Mouse (Mus musculus) kidney, adult 2 months (tissue): ENCODE data around the gene B3gnt4. TPM values are rescaled to one million over a fixed set of nuclear protein-coding genes. Genes with fewer than 3 reads are reported as not detected.

ENCODE experiments used
- DNase-seq: peaks from one replicate; pipeline ENCODE4 v3.0.0; 2021
- H3K27ac ChIP-seq: fragments of 200-500 bp; 2 replicates; pipeline ENCODE4 v1.5.1; 2012; ENCODE audit warnings: low read depth, low read length, control low read depth, inconsistent platforms; ENCODE audit not compliant: insufficient read depth
- H3K27me3 ChIP-seq: fragments of 200-500 bp; replicated peaks from 2 replicates; pipeline ENCODE4 v1.6.1; 2012; ENCODE audit warnings: mild to moderate bottlenecking, moderate library complexity, low read length, inconsistent platforms; ENCODE audit not compliant: control insufficient read depth, insufficient read depth
- H3K36me3 ChIP-seq: fragments of 200-500 bp; 2 replicates; pipeline ENCODE4 v1.6.1; 2012; ENCODE audit warnings: mild to moderate bottlenecking, moderate library complexity, low read length, inconsistent platforms; ENCODE audit not compliant: control insufficient read depth, insufficient read depth
- H3K4me1 ChIP-seq: fragments of 200-500 bp; 2 replicates; pipeline ENCODE4 v1.6.1; 2011; ENCODE audit warnings: low read length; ENCODE audit not compliant: control insufficient read depth, insufficient read depth
- H3K4me3 ChIP-seq: fragments of 200-500 bp; 2 replicates; pipeline ENCODE4 v1.5.1; 2011; ENCODE audit warnings: mild to moderate bottlenecking, low read depth, low read length, control low read depth; ENCODE audit not compliant: insufficient read depth
- CTCF ChIP-seq: fragments of 200-500 bp; conservative IDR thresholded peaks from 2 replicates; pipeline ENCODE4 v1.5.1; 2011; ENCODE audit warnings: low read depth, mild to moderate bottlenecking, control low read depth, low read length, moderate library complexity, mixed read lengths; ENCODE audit not compliant: insufficient read depth, insufficient read length
- POLR2A ChIP-seq: fragments of 200-500 bp; IDR thresholded peaks from one replicate; pipeline ENCODE4 v1.6.1; 2011; ENCODE audit warnings: low read depth, low read length, control low read depth
- WGBS: fragments of 180-500 bp; shearing (Covaris S2); methylation state at CpG from one replicate; pipeline ENCODE4 v1.1.7; 2018; 5-methylcytosine and 5-hydroxymethylcytosine counted together
- polyA plus RNA-seq: library from polyadenylated mRNA; depleted of rRNA; stranded (reverse); fragments of >200 nt; gene quantifications from 2 replicates; pipeline ENCODE4 v1.2.3, GENCODE M21; 2012; rRNA removed

B3gnt4 gene
- 0.05 TPM in 1 of 2 replicates, not detected in the other for polyA plus RNA-seq

GRCm38 (mm10) chr5:123510160-123510559, at the start of gene B3gnt4:
Gene B3gnt4 (plus strand): TSS chr5:123510460.
- WGBS, result 75% methylated on average over 5 of the region's 5 CpGs
- Histone ChIP-seq H3K27me3 (no peaks in the 10 kb centered on the region), H3K36me3 (no peaks in the 10 kb centered on the region), H3K4me3 (no peak within 1 kb of the TSS), H3K27ac (no peak within 1 kb of the TSS), H3K4me1 (no peaks in the 10 kb centered on the region; the same call in 1 of the 2 replicates)
- TF ChIP-seq POLR2A, result no peak
- no peak for TF ChIP-seq CTCF
- DNase-seq, result no peak

- H3K27ac ChIP-seq, result no peak overlapping the region
- WGBS, result 65% methylated on average over 5 of the region's 5 CpGs
These were observed 48.8 kb upstream of the B3gnt4 start for GRCm38 (mm10) chr5:123461420-123461819.

DNA sequence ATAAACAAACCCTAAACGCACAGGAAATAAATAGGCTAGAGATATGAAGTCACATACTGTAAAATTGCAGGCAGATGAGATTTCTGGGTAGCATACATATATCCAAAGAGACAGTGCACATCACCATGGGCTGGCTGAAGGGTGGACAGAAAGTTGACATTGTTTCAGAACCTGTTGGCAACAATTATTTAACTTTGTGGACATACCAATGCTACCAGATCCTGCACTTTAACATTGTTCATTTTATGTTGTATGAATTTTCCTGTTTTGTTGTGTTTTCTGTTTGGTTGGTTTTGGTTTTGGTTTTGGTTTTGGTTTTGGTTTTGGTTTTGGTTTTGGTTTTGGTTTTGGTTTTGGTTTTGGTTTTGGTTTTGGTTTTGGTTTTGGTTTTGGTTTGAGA, 45.6 kb upstream of the B3gnt4 start:
- WGBS, result 82% methylated on average over 1 of the region's 1 CpGs
- DNase-seq, result no peak
- Histone ChIP-seq H3K36me3 (no peaks in the 10 kb centered on the region), H3K4me3 (no peak overlapping the region), H3K4me1 (no peaks in the 10 kb centered on the region), H3K27ac (no peak overlapping the region), H3K27me3 (no peaks in the 10 kb centered on the region)
- TF ChIP-seq CTCF (no peak), POLR2A (no peak)

More at GRCm38 (mm10) chr5:123461420-123461819, 48.8 kb upstream of the B3gnt4 start:
- no peaks in the 10 kb centered on the region for H3K36me3 ChIP-seq
- H3K4me3 ChIP-seq, result no peak overlapping the region
- H3K4me1 ChIP-seq, result no peaks in the 10 kb centered on the region
- H3K27me3 ChIP-seq, result no peaks in the 10 kb centered on the region
- TF ChIP-seq CTCF (no peak), POLR2A (no peak)
- no peak for DNase-seq

GRCm38 (mm10) chr5:123470784-123471400, 39.4 kb upstream of the B3gnt4 start:
- TF ChIP-seq POLR2A (no peak), CTCF (no peak)
- no peaks in the 10 kb centered on the region for H3K4me1 ChIP-seq
- H3K4me3 ChIP-seq, result no peak overlapping the region
- 7% methylated on average over 10 of the region's 10 CpGs for WGBS
- H3K36me3 ChIP-seq, result no peaks in the 10 kb centered on the region
- H3K27me3 ChIP-seq, result no peaks in the 10 kb centered on the region; the same call in 1 of the 2 replicates
- no peak for DNase-seq
- H3K27ac ChIP-seq, result no peak overlapping the region

DNA sequence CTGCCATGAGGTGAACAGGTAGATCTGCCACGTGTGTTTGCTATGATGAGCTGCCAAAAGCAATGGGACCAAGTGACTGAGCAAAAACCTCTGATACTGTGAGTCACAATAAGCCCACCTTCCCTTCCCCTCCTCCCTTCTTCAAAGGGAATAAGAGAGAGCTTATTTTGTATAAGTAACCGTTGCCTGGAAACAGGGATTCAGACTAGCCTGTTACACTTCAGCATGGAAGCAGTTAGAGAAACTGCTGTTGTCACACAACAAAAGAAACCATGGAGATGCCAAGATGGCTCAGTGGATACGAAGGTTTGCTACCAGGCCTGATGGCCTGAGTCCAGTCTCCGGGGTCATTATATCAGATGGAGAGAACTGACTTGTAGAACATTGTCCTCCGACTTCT, 36.4 kb upstream of the B3gnt4 start:
- no peaks in the 10 kb centered on the region; the same call in 1 of the 2 replicates for H3K27me3 ChIP-seq
- H3K27ac ChIP-seq, result no peak overlapping the region
- no peak for DNase-seq
- WGBS, result 79% methylated on average over 5 of the region's 5 CpGs
- no peak for TF ChIP-seq CTCF
- TF ChIP-seq POLR2A, result no peak
- H3K4me1 ChIP-seq, result no peaks in the 10 kb centered on the region
- no peaks in the 10 kb centered on the region for H3K36me3 ChIP-seq
- H3K4me3 ChIP-seq, result no peak overlapping the region

GRCm38 (mm10) chr5:123487659-123488395, 22.4 kb upstream of the B3gnt4 start:
- no peak overlapping the region for H3K4me3 ChIP-seq
- H3K36me3 ChIP-seq, result no peaks in the 10 kb centered on the region
- whole genome bisulfite sequencing, result 84% methylated on average over 11 of the region's 11 CpGs
- H3K4me1 ChIP-seq, result no peaks in the 10 kb centered on the region
- TF ChIP-seq CTCF (no peak), POLR2A (no peak)
- H3K27ac ChIP-seq, result no peak overlapping the region
- no peak for DNase-seq
- H3K27me3 ChIP-seq, result no peaks in the 10 kb centered on the region

DNA sequence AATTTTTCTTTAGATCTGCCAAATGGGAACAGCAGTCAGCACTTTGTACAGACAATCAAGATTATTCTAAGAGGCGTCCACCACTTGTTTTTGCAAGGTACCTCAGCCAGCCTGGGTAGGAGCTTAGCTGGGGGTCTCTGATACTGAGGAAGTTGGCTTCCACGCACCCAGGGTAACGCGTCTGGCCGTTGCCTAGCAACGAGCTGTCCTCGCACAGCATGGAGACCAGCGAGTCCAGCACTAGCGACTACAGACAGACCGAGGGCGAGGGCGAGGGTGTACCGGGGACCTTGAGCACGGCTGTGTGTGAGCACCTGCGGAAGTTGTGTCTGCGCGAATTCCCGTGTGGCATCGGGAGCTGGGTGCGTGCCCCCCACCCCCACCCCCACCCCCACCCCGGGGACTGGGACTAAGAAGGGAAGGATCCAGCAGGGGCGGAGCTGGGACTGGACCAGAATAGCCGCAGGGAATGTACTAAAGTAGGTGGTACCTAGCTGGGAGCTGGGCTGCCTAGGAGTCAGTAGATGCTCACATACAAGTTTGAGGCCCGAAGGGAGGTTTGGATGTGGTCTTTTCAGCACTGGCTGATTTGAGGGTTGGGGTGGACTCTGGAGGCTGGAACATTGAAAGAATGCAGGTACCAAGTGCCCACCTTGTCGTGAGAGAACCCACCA, 21.0 kb upstream of the B3gnt4 start, which contains the start of the genes Lrrc43 and Il31:
Gene Lrrc43 (plus strand): TSS at position 194 of the 674 bp plus-strand sequence.
Gene Il31 (minus strand): TSS at position 378 of the 674 bp plus-strand sequence.
- H3K36me3 ChIP-seq, result no peaks in the 10 kb centered on the region
- no peaks in the 10 kb centered on the region for H3K27me3 ChIP-seq
- no peaks in the 10 kb centered on the region for H3K4me1 ChIP-seq
- no peak within 1 kb of the TSS for H3K4me3 ChIP-seq
- H3K27ac ChIP-seq, result no peak within 1 kb of the TSS
- no peak for DNase-seq
- no peak for TF ChIP-seq CTCF
- no peak for TF ChIP-seq POLR2A
- WGBS, result 7% methylated on average over 25 of the region's 25 CpGs
